Mouse (Mus musculus): ENCODE measurements around the gene Asz1.

Gene Asz1

DNA sequence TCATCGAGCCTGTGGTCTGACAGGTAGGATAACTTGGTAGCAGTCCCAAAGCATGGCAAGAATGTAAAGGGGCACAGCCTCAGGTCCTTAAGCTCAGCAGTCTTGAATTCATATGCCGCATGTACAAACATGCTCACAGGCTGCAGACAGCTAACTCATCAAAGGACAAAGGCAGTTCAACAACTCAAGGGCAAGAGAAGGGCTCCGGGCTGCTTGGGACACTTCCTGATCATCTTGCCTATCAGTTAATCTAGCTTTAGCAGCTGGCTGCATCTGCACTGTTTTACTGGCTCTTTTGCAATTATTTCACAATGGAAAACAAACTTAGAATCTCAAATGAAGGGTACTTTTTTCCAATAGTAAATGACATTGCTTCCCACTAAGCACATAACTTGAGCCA is 101.5 kb downstream of the Asz1 start:
- no peak for DNase-seq (ENCODE audit: low spot score in 2 of 2)

DNA sequence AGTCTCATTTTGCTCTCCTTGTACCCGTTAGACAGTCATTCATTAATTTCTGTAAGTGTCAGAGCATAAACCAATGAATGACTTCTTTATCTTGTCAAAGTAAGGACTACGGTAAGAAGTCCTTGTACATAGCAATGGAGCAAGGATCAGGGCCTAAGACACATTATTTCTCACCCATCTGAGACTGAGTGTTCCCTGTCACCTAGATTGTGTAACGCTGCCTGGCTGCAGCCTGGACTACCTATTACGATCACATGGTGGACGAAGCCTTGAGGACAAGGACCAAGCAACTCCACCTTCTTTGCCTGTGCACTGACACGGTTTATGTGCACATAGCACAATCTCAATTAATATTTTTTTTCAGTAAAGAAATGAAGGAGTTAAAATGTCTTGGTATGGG is 106.8 kb downstream of the Asz1 start:
- DNase-seq (ENCODE audit: low spot score in 2 of 2), result no peak
